Comparison of ENCODE assay signal across 11 mouse cellular contexts in genomic region chr5:121450476-121450875, GRCm38 (mm10). TPM values are rescaled to one million over a fixed set of nuclear protein-coding genes. Genes with fewer than 3 reads are reported as not detected.
A peak's percentile ranks its signal among the peaks of the same experiment; 100 is the strongest.
DNase-seq lines count a peak whose midpoint lies in the region; ATAC-seq and TF ChIP-seq lines count a peak whose summit lies in the region.
"Had no signal": no experiment of that assay in that cellular context is flagged by ENCODE, and none has a peak within 500 bp of the region (broad histone marks: within the 10 kb centered on the region; RNA-seq: fewer than 3 reads in every experiment).

No protein-coding gene starts in this region.

- no peak for DNase-seq in spleen, adult 2 months (ENCODE audit: low read depth in 1 of 2, low spot score in 2 of 2)
- no peak for DNase-seq in spleen, postnatal 10 days (ENCODE audit: low spot score in 2 of 2)
- peak; percentile 62 to 74 for DNase-seq in kidney, postnatal 36 days
- no peak for DNase-seq in natural killer cell, adult 2 months (ENCODE audit: low spot score in 2 of 2)

- TF ChIP-seq POLR2A in spleen, adult 2 months (IDR thresholded peaks at IDR 0.05; ENCODE audit: low read depth, low read length), result no peak

- H3K27me3 ChIP-seq in erythroblast, embryonic 14.5 days (ENCODE audit: control insufficient read depth), result no peaks in the 10 kb centered on the region
- H3K27me3 ChIP-seq in spleen, adult 2 months (ENCODE audit: control insufficient read depth, insufficient read depth, low read length), result no peaks in the 10 kb centered on the region
- no peaks in the 10 kb centered on the region for H3K27me3 ChIP-seq in stomach, embryonic 16.5 days (ENCODE audit: control insufficient read depth, insufficient read depth, low read length)

- WGBS in spleen, adult 2 months, result 80% methylated on average over 9 of the region's 9 CpGs
- 68% methylated on average over 9 of the region's 9 CpGs for WGBS in stomach, embryonic 16.5 days

- H3K9ac ChIP-seq in stomach, embryonic 16.5 days (ENCODE audit: low read length), result no peak overlapping the region

- peak overlapping the region; percentile 94; the same call in 1 of the 2 replicates for H3K4me2 ChIP-seq in stomach, embryonic 16.5 days (ENCODE audit: low read depth, low read length)

- ATAC-seq in erythroblast, adult 5-6 weeks (replicated peaks; ENCODE audit: low FRiP score, poor library complexity, severe bottlenecking), result no peak
- no peak for ATAC-seq in stomach, embryonic 16.5 days (ENCODE audit: insufficient read depth, low FRiP score)
- ATAC-seq in granulocyte monocyte progenitor cell, adult 5-6 weeks (replicated peaks; ENCODE audit: poor library complexity, severe bottlenecking), result no peak

- no peaks in the 10 kb centered on the region; the same call in 1 of the 2 replicates for H3K9me3 ChIP-seq in erythroblast, embryonic 14.5 days (ENCODE audit: control insufficient read depth, low read length)
- no peaks in the 10 kb centered on the region for H3K9me3 ChIP-seq in stomach, embryonic 16.5 days (replicated peaks; ENCODE audit: control insufficient read depth, low read length)
- H3K9me3 ChIP-seq: heart, embryonic 10.5 days had no signal

- peaks cover 62% of the 10 kb centered on the region for H3K36me3 ChIP-seq in erythroblast, embryonic 14.5 days (ENCODE audit: control insufficient read depth)
- peaks cover 16% of the 10 kb centered on the region for H3K36me3 ChIP-seq in spleen, adult 2 months (ENCODE audit: control insufficient read depth, insufficient read depth, low read length)
- peaks cover 12% of the 10 kb centered on the region; the same call in 1 of the 2 replicates for H3K36me3 ChIP-seq in stomach, embryonic 16.5 days (ENCODE audit: control insufficient read depth, insufficient read depth, low read length)

- peak overlapping the region; percentile 0 for H3K4me3 ChIP-seq in erythroblast, embryonic 14.5 days (replicated peaks)
- no peak overlapping the region; the same call in 1 of the 2 replicates for H3K4me3 ChIP-seq in spleen, adult 2 months (ENCODE audit: extremely low read depth, insufficient read depth, insufficient read length)
- no peak overlapping the region for H3K4me3 ChIP-seq in stomach, embryonic 16.5 days (replicated peaks; ENCODE audit: low read length)

- TF ChIP-seq CTCF in spleen, adult 2 months (IDR thresholded peaks at IDR 0.05; ENCODE audit: extremely low read depth, insufficient read depth, insufficient read length, insufficient replicate concordance), result no peak

- peak overlapping the region; percentile 31 for H3K27ac ChIP-seq in spleen, adult 2 months (ENCODE audit: insufficient read depth, low read length)
- H3K27ac ChIP-seq in stomach, embryonic 16.5 days (ENCODE audit: low read length), result no peak overlapping the region

- H3K4me1 ChIP-seq in erythroblast, embryonic 14.5 days (ENCODE audit: control insufficient read depth), result peaks cover 52% of the 10 kb centered on the region
- peaks cover 5% of the 10 kb centered on the region; the same call in 1 of the 2 replicates for H3K4me1 ChIP-seq in spleen, adult 2 months (ENCODE audit: control insufficient read depth, insufficient read depth, insufficient read length)
- H3K4me1 ChIP-seq in stomach, embryonic 16.5 days (ENCODE audit: control insufficient read depth, insufficient read depth, low read length), result peaks cover 17% of the 10 kb centered on the region

RNA-seq across cellular contexts. Expression of gene Tmem116, which starts 1.2 kb away (rescaled TPM):
- polyA plus RNA-seq in erythroblast, embryonic 14.5 days (2012), result 0.14 TPM in 1 of 2 replicates, not detected in the other
- not detected in 2 replicates for total RNA-seq in erythroblast, adult 5-6 weeks (2015; ENCODE audit: low replicate concordance)
- 0.42 and 1.4 TPM in 2 replicates for total RNA-seq in erythroblast, adult 5-6 weeks (2017; ENCODE audit: low replicate concordance)
- polyA plus RNA-seq in spleen, adult 2 months (2012; rRNA removed), result 1.3 and 2.3 TPM in 2 replicates
- polyA plus RNA-seq in stomach, embryonic 16.5 days (2015; fragmentation: Nextera tagmentation; extraction: Ambion mirVana), result 3.5 and 4.5 TPM in 2 replicates
- total RNA-seq in granulocyte monocyte progenitor cell, adult 5-6 weeks (2014; fragmentation: Nextera tagmentation), result not detected in 2 replicates
- total RNA-seq in granulocyte monocyte progenitor cell, adult 5-6 weeks (2017), result 0.62 and 0.69 TPM in 2 replicates

RNA-seq across cellular contexts. Expression of gene Erp29, which starts 1.8 kb away (rescaled TPM):
- polyA plus RNA-seq in erythroblast, embryonic 14.5 days (2012), result 14.1 and 15.8 TPM in 2 replicates
- total RNA-seq in erythroblast, adult 5-6 weeks (2015; ENCODE audit: low replicate concordance), result 37.8 and 44.6 TPM in 2 replicates
- 76.1 and 121 TPM in 2 replicates for total RNA-seq in erythroblast, adult 5-6 weeks (2017; ENCODE audit: low replicate concordance)
- polyA plus RNA-seq in spleen, adult 2 months (2012; rRNA removed), result 47.5 and 52.0 TPM in 2 replicates
- polyA plus RNA-seq in stomach, embryonic 16.5 days (2015; fragmentation: Nextera tagmentation; extraction: Ambion mirVana), result 185 and 207 TPM in 2 replicates
- total RNA-seq in granulocyte monocyte progenitor cell, adult 5-6 weeks (2014; fragmentation: Nextera tagmentation), result 410 and 421 TPM in 2 replicates
- total RNA-seq in granulocyte monocyte progenitor cell, adult 5-6 weeks (2017), result 928 and 1,056 TPM in 2 replicates

RNA-seq across cellular contexts. Expression of gene Naa25, which starts 52.7 kb away (rescaled TPM):
- 0.10 and 0.11 TPM in 2 replicates for polyA plus RNA-seq in erythroblast, embryonic 14.5 days (2012)
- 7.9 and 10.4 TPM in 2 replicates for total RNA-seq in erythroblast, adult 5-6 weeks (2015; ENCODE audit: low replicate concordance)
- 14.2 and 16.6 TPM in 2 replicates for total RNA-seq in erythroblast, adult 5-6 weeks (2017; ENCODE audit: low replicate concordance)
- 7.5 TPM in 2 replicates for polyA plus RNA-seq in spleen, adult 2 months (2012; rRNA removed)
- polyA plus RNA-seq in stomach, embryonic 16.5 days (2015; fragmentation: Nextera tagmentation; extraction: Ambion mirVana), result 43.4 and 45.8 TPM in 2 replicates
- 35.8 and 39.4 TPM in 2 replicates for total RNA-seq in granulocyte monocyte progenitor cell, adult 5-6 weeks (2014; fragmentation: Nextera tagmentation)
- 74.6 and 75.1 TPM in 2 replicates for total RNA-seq in granulocyte monocyte progenitor cell, adult 5-6 weeks (2017)

RNA-seq across cellular contexts. Expression of gene Adam1b, which starts 52.8 kb away (rescaled TPM):
- polyA plus RNA-seq in erythroblast, embryonic 14.5 days (2012), result 0.03 TPM in 1 of 2 replicates, not detected in the other
- total RNA-seq in erythroblast, adult 5-6 weeks (2015; ENCODE audit: low replicate concordance), result not detected in 2 replicates
- not detected in 2 replicates for total RNA-seq in erythroblast, adult 5-6 weeks (2017; ENCODE audit: low replicate concordance)
- 0.02 TPM in 1 of 2 replicates, not detected in the other for polyA plus RNA-seq in spleen, adult 2 months (2012; rRNA removed)
- 0.10 TPM in 1 of 2 replicates, not detected in the other for polyA plus RNA-seq in stomach, embryonic 16.5 days (2015; fragmentation: Nextera tagmentation; extraction: Ambion mirVana)
- not detected in 2 replicates for total RNA-seq in granulocyte monocyte progenitor cell, adult 5-6 weeks (2014; fragmentation: Nextera tagmentation)
- total RNA-seq in granulocyte monocyte progenitor cell, adult 5-6 weeks (2017), result 0.15 TPM in 1 of 2 replicates, not detected in the other
- total RNA-seq: left cerebral cortex, postnatal 10 days; neutrophil, adult 5-6 weeks had no signal

Comparison
In these comparisons a context has a peak if more than half of its experiments do, and no peak if none do; other contexts are left out.
1. DNase-seq: peak in kidney, postnatal 36 days (2 of 2); none in spleen, adult 2 months (0 of 2), spleen, postnatal 10 days (0 of 2) and natural killer cell, adult 2 months (0 of 2).